ENCODE assay signal across 12 mouse cellular contexts in genomic region chr6:85713105-85713504, GRCm38 (mm10). TPM values are rescaled to one million over a fixed set of nuclear protein-coding genes. Genes with fewer than 3 reads are reported as not detected.
"Had no signal": no experiment of that assay in that cellular context is flagged by ENCODE, and none has a peak within 500 bp of the region (broad histone marks: within the 10 kb centered on the region; RNA-seq: fewer than 3 reads in every experiment).

Gene Nat8f7, minus strand, starts transcription at chr6:85713205.

RNA-seq across cellular contexts. Expression of gene Nat8f7, which starts in this region (rescaled TPM):
- polyA plus RNA-seq: intestine, embryonic 14.5 days; kidney, embryonic 15.5 days; limb, embryonic 11.5 days; limb, embryonic 15.5 days; liver, embryonic 13.5 days; liver, postnatal 0 days; lung, embryonic 16.5 days; macrophage; midbrain, embryonic 12.5 days; midbrain, embryonic 16.5 days; neural tube, embryonic 13.5 days; stomach, embryonic 16.5 days had no signal
